Mouse (Mus musculus) ES-Bruce4 (cell line): ENCODE data around the gene Grem2. TPM values are rescaled to one million over a fixed set of nuclear protein-coding genes. Genes with fewer than 3 reads are reported as not detected.

Experiments used
- H3K27ac ChIP-seq: 2 replicates; pipeline ENCODE4 v1.5.1; 2012; ENCODE audit warnings: low read length, inconsistent platforms; ENCODE audit not compliant: insufficient read depth
- H3K27me3 ChIP-seq: 2 replicates; pipeline ENCODE4 v1.6.1; 2012; ENCODE audit warnings: mild to moderate bottlenecking, low read length, inconsistent platforms; ENCODE audit not compliant: control insufficient read depth, poor library complexity, insufficient read depth, severe bottlenecking
- H3K36me3 ChIP-seq: 2 replicates; pipeline ENCODE4 v1.6.1; 2012; ENCODE audit warnings: inconsistent platforms, mild to moderate bottlenecking, low read length, moderate library complexity; ENCODE audit not compliant: control insufficient read depth, poor library complexity, insufficient read depth, severe bottlenecking
- H3K4me1 ChIP-seq: one replicate; pipeline ENCODE4 v1.8.1; 2011; ENCODE audit warnings: low read length; ENCODE audit not compliant: control insufficient read depth, insufficient read depth
- H3K4me3 ChIP-seq: 2 replicates; pipeline ENCODE4 v1.5.1; 2011; ENCODE audit warnings: low read depth, mild to moderate bottlenecking, low read length
- H3K9ac ChIP-seq: 2 replicates; pipeline ENCODE4 v1.6.1; 2012; ENCODE audit warnings: low read depth, mild to moderate bottlenecking, inconsistent platforms; ENCODE audit not compliant: poor library complexity, severe bottlenecking
- H3K9me3 ChIP-seq: replicated peaks from 2 replicates; pipeline ENCODE4 v1.6.1; 2012; ENCODE audit warnings: mild to moderate bottlenecking, low read length, inconsistent platforms; ENCODE audit not compliant: control insufficient read depth, poor library complexity, insufficient read depth, severe bottlenecking
- CTCF ChIP-seq: IDR thresholded peaks from one replicate; pipeline ENCODE4 v1.8.1; 2011; ENCODE audit warnings: low read depth, low read length
- EP300 ChIP-seq: IDR thresholded peaks from 2 replicates; pipeline ENCODE4 v1.6.1; 2011; ENCODE audit warnings: low read depth, low read length; ENCODE audit not compliant: insufficient read depth
- POLR2A ChIP-seq: IDR thresholded peaks from one replicate; pipeline ENCODE4 v1.8.1; 2011; ENCODE audit warnings: low read length; ENCODE audit not compliant: insufficient read depth
- polyA plus RNA-seq: library from polyadenylated mRNA; stranded (reverse); fragments of >200 nt; gene quantifications from 2 replicates; pipeline ENCODE4 v1.2.4, GENCODE M21; 2011; ENCODE audit warnings: low read depth; ENCODE audit not compliant: missing spikeins, insufficient read depth, insufficient read length

Grem2 gene
- polyA plus RNA-seq, 1 experiment: 0.58 TPM

DNA sequence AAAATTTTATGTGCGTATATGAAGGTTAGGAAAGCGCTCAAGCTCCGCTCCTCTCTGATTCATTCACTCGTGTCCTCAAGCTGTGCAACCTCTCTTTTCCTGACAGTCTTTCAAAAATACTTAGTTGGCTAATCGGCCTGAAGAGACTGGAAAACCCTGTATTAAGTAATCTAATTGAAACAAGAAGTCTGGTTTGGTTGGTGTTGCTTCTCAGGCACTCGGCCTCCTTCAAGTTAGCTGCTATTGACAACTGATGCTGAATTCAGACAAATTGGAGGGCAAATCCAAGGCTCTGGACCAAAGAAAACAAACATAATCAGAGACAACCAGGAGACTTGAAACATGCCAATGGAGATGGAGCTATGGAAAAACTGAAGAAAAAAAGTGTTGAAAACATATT is 76.8 kb downstream of the Grem2 start:
- no peaks in the 10 kb centered on the region for H3K27me3 ChIP-seq
- no peak for TF ChIP-seq POLR2A
- no peak for TF ChIP-seq CTCF
- TF ChIP-seq EP300: no peak
- no peaks in the 10 kb centered on the region for H3K4me1 ChIP-seq
- no peaks in the 10 kb centered on the region for H3K9me3 ChIP-seq
- no peak overlapping the region for H3K4me3 ChIP-seq
- no peaks in the 10 kb centered on the region for H3K36me3 ChIP-seq
- H3K27ac ChIP-seq: no peak overlapping the region
- H3K9ac ChIP-seq: no peak overlapping the region

DNA sequence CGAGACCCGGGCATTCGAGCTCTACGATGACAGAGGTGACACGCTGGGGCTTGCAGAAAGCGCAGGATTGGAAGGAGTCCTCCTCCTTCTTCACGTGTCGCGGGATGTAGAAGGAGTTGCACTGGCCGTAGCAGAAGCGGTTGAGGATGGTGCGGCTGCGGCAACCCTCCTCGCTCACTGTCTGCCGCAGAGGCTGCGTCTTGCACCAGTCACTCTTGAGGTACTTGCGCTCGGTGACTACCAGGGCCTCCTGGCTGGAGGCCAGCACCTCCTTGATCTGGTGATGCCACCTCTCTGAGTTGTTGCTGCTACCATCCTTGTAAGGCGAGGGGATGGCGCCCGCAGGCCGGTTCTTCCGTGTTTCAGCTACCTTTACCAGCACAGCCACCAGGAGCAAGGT is 84.8 kb downstream of the Grem2 start:
- H3K36me3 ChIP-seq: no peaks in the 10 kb centered on the region
- no peak overlapping the region for H3K27ac ChIP-seq
- no peaks in the 10 kb centered on the region for H3K9me3 ChIP-seq
- H3K27me3 ChIP-seq: no peaks in the 10 kb centered on the region
- TF ChIP-seq EP300 (no peak), POLR2A (no peak), CTCF (no peak)
- H3K4me1 ChIP-seq: no peaks in the 10 kb centered on the region
- H3K9ac ChIP-seq: no peak overlapping the region
- no peak overlapping the region for H3K4me3 ChIP-seq

DNA sequence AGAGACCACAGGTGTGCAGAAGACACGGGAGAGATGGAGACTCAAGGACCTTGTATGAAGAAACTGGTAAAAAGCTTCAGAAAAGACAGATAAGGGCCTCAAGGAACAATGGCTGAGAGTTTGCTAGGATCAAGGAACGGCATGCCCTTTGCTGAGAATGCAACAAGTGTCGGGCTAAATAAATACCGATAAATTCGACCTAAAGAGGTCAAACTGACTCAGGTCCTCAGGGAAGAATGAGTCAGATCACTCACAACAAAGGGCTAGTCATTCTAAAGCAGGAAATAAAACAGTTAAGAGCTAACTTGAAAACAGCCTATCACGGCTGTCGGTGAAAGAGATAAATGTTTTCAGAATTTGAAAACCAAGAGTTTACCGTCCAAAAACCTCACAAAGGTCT is 95.1 kb downstream of the Grem2 start:
- no peak overlapping the region for H3K9ac ChIP-seq
- no peaks in the 10 kb centered on the region for H3K9me3 ChIP-seq
- no peak overlapping the region for H3K27ac ChIP-seq
- no peak for TF ChIP-seq EP300
- no peak for TF ChIP-seq CTCF
- TF ChIP-seq POLR2A: no peak
- H3K27me3 ChIP-seq: no peaks in the 10 kb centered on the region
- H3K4me3 ChIP-seq: no peak overlapping the region
- no peaks in the 10 kb centered on the region for H3K36me3 ChIP-seq
- H3K4me1 ChIP-seq: no peaks in the 10 kb centered on the region

DNA sequence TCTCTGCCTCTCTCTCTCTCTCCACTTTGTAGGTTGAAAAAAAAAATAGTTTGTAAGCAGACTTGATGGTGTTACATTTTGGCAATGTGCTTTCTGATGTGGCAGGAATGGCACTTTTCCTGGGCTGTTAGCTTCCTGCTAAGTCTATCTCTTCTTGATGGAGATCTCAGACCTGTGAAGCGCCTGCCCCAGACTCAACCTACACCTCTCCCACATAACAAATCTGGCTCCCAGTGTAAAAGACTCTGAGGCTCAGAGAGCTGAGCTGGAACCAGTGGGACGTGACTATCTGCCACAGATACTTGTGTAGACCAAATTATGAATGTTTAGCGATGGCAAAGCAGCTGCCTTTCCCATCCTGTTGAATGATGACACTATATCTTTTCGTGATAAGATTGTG is 109.8 kb downstream of the Grem2 start:
- Histone ChIP-seq H3K9ac (no peak overlapping the region), H3K27ac (no peak overlapping the region), H3K36me3 (no peaks in the 10 kb centered on the region), H3K4me3 (no peak overlapping the region), H3K9me3 (no peaks in the 10 kb centered on the region), H3K27me3 (no peaks in the 10 kb centered on the region), H3K4me1 (no peaks in the 10 kb centered on the region)
- TF ChIP-seq CTCF (no peak), POLR2A (no peak), EP300 (no peak)

DNA sequence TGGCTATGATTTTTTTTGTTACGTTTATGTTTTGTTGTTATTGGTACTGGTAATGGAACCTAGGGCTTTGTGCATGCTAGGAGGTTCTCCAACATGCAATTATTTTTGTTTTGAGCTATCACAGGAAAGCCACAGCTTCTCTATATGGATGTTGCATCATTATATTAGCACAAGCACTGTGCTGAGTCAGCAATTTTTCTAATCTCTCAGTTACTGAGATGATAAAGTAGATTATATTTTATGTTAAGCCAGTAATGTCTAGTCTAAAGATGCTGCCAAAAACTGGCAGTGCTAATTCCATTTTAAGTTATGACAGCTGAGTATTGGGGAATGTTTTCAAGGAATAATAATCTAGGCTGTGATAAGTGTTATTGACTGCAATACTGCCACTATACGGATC is 133.0 kb downstream of the Grem2 start:
- Histone ChIP-seq H3K4me1 (no peaks in the 10 kb centered on the region), H3K9ac (no peak overlapping the region), H3K27me3 (no peaks in the 10 kb centered on the region), H3K36me3 (no peaks in the 10 kb centered on the region; the same call in 1 of the 2 replicates), H3K4me3 (no peak overlapping the region), H3K27ac (no peak overlapping the region), H3K9me3 (no peaks in the 10 kb centered on the region)
- TF ChIP-seq CTCF: no peak
- TF ChIP-seq POLR2A: no peak
- TF ChIP-seq EP300: no peak
